Mouse (Mus musculus) hindbrain, embryonic 13.5 days (tissue): ENCODE results near the gene Rasgrp2. TPM values are rescaled to one million over a fixed set of nuclear protein-coding genes. Genes with fewer than 3 reads are reported as not detected.
A peak's percentile ranks its signal among the peaks of the same experiment; 100 is the strongest.

Experiments
- ATAC-seq: fragments of 200-750 bp; cut with Nextera tagmentation; 2 replicates; pipeline ENCODE4 v1.8.0; 2017; ENCODE audit warnings: moderate TSS enrichment; ENCODE audit not compliant: low FRiP score
- H3K27ac ChIP-seq: fragments of 300-500 bp; sonication (generic); 2 replicates; pipeline ENCODE4 v1.5.1; 2015; ENCODE audit warnings: inconsistent platforms, mild to moderate bottlenecking, moderate library complexity
- H3K27me3 ChIP-seq: fragments of 300-500 bp; sonication (generic); 2 replicates; pipeline ENCODE4 v1.6.1; 2015; ENCODE audit warnings: mild to moderate bottlenecking, inconsistent platforms
- H3K36me3 ChIP-seq: fragments of 300-500 bp; sonication (generic); 2 replicates; pipeline ENCODE4 v1.6.1; 2015; ENCODE audit warnings: mild to moderate bottlenecking, inconsistent platforms
- H3K4me1 ChIP-seq: fragments of 300-500 bp; sonication (generic); replicated peaks from 2 replicates; pipeline ENCODE4 v1.6.1; 2015; ENCODE audit warnings: inconsistent platforms
- H3K4me2 ChIP-seq: fragments of 300-500 bp; sonication (generic); 2 replicates; pipeline ENCODE4 v1.6.1; 2015; ENCODE audit warnings: inconsistent platforms, mild to moderate bottlenecking, moderate library complexity
- H3K4me3 ChIP-seq: fragments of 300-500 bp; sonication (generic); 2 replicates; pipeline ENCODE4 v1.5.1; 2015; ENCODE audit warnings: mild to moderate bottlenecking, inconsistent platforms
- H3K9ac ChIP-seq: fragments of 300-500 bp; sonication (generic); 2 replicates; pipeline ENCODE4 v1.6.1; 2015; ENCODE audit warnings: mild to moderate bottlenecking, inconsistent platforms
- H3K9me3 ChIP-seq: fragments of 300-500 bp; sonication (generic); 2 replicates; pipeline ENCODE4 v1.6.1; 2016; ENCODE audit warnings: inconsistent platforms
- WGBS: fragments of 180-500 bp; shearing (Covaris S2); methylation state at CpG from one replicate; pipeline ENCODE4 v1.1.7; 2015; 5-methylcytosine and 5-hydroxymethylcytosine counted together
- polyA plus RNA-seq: library from polyadenylated mRNA; unstranded; fragments of >200 nt; fragmentation: Nextera tagmentation; extraction: Ambion mirVana; gene quantifications from 2 replicates; pipeline ENCODE4 v1.2.1, GENCODE M21; 2015

Gene Rasgrp2
- polyA plus RNA-seq, 1 experiment from 2014 or later, result 42.0 TPM

DNA sequence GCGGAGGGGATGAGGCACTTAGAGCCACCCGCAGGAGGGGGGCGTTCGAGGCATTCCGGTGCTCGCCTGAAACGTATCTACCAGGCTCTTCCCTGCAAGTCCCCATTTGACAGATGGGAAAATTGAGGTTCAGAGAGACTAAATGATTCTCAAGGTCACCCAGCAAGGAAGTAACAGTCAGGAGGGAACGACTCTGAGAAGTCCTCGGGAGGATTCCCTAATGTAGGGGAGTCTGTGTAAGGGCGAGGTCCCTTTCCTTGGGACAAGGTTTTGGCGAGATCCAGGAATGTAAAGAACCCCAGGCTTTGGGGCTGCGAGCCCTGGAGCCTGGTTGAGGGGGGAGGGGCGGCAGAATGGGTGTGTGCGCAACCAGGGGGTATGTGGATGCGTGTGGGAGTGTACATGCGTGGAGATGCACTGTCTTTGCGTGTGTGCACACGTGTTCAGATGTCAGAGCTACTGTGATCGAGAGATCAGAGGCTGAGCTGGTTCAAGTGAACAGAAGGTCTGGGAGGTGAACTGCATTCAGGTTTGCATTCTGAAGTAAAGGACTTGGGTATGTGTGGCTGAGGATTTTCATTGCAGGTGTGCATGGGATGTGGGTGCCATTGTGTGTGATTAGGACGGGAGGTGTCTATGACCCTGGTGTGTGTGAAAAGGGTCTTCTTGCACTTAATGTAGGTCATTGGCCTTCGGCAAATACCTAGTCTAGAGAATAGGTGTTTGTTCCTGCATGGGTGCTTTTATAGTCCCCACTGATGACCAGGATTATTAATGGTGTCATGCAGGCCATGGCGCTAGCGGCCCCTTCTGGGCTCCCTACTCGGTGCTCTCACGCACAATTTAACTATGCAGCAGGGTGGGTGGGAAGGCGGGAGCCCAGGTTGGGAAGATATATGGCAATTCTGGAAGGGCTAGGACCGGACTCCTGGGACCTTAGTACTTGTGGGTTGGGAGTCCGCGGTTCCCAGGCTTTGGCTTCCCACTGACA is 1.3 kb downstream of the Rasgrp2 start:
- WGBS, result 3% methylated on average over 29 of the region's 29 CpGs
- H3K4me1 ChIP-seq, result peaks cover 48% of the 10 kb centered on the region
- H3K27ac ChIP-seq, result peak overlapping the region; percentile 79; the same call in 1 of the 2 replicates
- H3K36me3 ChIP-seq, result no peaks in the 10 kb centered on the region
- peak; percentile 22; the same call in 1 of the 2 replicates for ATAC-seq
- peak overlapping the region; percentile 62 for H3K4me3 ChIP-seq
- H3K9me3 ChIP-seq, result no peaks in the 10 kb centered on the region
- H3K27me3 ChIP-seq, result peaks cover 32% of the 10 kb centered on the region
- peak overlapping the region; percentile 98 for H3K4me2 ChIP-seq
- H3K9ac ChIP-seq, result peak overlapping the region; percentile 80

DNA sequence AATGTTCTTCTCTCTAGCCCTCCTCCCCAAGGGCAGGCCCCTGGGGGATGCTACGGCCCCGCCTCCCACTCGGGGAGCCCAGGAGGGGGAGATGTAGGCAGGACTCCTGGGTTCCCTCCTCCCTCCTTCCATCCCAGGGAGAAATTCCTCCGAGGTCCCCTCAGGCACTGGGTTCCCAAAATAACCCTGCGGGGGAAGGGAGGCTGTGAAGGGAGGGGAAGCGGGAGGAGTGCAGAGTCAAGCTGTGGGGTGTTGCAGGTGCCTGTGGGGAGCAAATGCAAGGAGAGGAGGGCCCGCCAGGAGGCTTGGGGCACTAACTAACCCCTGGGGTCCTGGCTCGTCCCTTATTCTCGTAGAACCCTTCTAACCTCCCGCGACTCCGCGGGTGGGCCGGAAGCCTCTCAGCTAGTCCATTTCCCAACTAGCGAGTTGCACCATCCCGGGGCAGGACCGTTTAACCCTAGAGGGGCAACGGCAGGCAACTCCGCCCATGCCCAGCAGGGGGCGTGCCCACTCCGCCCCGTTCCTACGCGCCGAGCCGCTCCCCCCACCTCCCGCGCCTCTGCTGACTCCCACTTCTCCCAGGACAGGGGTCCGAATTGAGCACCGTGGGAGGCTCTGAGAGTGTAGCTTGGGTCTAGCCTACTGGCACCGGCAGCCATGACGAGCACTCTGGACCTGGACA is 2.1 kb downstream of the Rasgrp2 start:
- Histone ChIP-seq H3K4me1 (peaks cover 48% of the 10 kb centered on the region), H3K9ac (peak overlapping the region; percentile 49)
- 0% methylated on average over 32 of the region's 32 CpGs for WGBS

DNA sequence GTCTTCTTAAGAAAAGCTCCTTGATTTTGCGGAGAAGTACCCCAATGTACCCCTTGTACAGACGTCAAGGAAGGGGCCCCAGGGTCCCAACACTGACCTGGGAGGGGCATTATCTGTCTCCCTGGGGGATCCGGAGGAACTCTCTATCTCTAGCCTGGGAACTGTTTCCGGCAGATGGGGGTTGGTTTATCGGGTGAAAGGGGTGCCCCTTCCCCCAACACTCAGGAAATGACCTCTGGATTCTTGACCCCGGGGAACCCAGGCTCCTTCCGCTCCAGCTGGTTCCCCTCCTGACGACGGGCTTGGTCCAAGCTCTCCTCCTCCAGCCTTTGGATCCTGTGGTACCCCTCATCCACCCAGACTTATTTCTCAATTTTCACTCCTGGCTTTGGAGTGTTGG is 2.8 kb downstream of the Rasgrp2 start:
- Histone ChIP-seq H3K4me1 (peaks cover 48% of the 10 kb centered on the region), H3K27me3 (peaks cover 34% of the 10 kb centered on the region), H3K9me3 (no peaks in the 10 kb centered on the region), H3K36me3 (no peaks in the 10 kb centered on the region), H3K4me3 (peak overlapping the region; percentile 62), H3K4me2 (peak overlapping the region; percentile 98), H3K27ac (no peak overlapping the region), H3K9ac (peak overlapping the region; percentile 49; the same call in 1 of the 2 replicates)
- WGBS, result 21% methylated on average over 9 of the region's 9 CpGs
- ATAC-seq, result no peak

More for the DNA sequence above, 2.1 kb downstream of the Rasgrp2 start:
- H3K4me3 ChIP-seq, result peak overlapping the region; percentile 62
- ATAC-seq, result no peak
- H3K9me3 ChIP-seq, result no peaks in the 10 kb centered on the region
- H3K4me2 ChIP-seq, result peak overlapping the region; percentile 98
- H3K27me3 ChIP-seq, result peaks cover 32% of the 10 kb centered on the region
- no peak overlapping the region for H3K27ac ChIP-seq
- H3K36me3 ChIP-seq, result no peaks in the 10 kb centered on the region

DNA sequence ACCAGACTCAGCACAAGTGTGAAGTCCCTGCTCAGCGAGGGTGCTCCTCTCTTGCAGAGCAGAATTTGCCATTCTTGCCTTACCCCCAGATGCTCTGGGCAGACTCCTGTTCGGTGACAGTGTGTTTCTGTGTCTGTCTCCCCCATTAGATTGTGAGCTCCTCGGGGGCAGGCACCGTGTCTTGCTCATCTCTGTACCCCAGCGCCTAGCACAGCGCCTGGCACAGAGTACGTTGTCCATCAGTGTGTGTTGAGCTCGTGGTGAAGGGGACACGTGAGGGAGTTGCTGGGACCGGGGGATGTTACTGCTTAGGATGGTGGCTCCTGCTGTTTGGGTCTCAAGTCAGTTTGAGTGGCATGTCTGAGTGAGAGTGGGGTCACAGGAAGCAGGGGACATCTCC is 4.7 kb downstream of the Rasgrp2 start:
- no peak overlapping the region for H3K4me3 ChIP-seq
- 0 out of 2 replicates have a peak overlapping the region, but pooled peaks have one; percentile 4 for H3K9ac ChIP-seq
- H3K36me3 ChIP-seq, result no peaks in the 10 kb centered on the region
- peaks cover 44% of the 10 kb centered on the region for H3K4me1 ChIP-seq
- H3K4me2 ChIP-seq, result no peak overlapping the region
- no peak for ATAC-seq
- H3K27me3 ChIP-seq, result peaks cover 39% of the 10 kb centered on the region
- H3K27ac ChIP-seq, result no peak overlapping the region
- H3K9me3 ChIP-seq, result no peaks in the 10 kb centered on the region
- WGBS, result 81% methylated on average over 10 of the region's 10 CpGs

DNA sequence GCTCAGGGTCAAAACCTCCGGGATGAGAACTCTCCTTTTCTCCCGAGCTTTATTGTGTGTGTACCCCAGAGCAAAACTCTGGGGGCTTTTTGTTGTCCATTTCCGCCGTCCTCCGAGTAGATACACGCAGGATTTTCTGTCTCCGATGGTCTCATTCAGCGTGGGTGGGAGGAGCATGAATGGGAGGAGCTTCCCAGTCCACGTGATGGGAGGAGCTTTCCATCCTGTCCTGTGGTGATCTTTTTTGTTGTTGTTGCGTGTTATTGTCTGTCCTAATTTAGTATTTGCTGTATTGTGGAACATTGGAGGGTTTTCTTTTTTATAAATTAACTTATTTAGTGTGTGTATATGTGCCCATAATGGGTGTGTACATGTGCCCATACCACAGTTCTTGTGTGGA is 6.3 kb downstream of the Rasgrp2 start:
- ATAC-seq, result no peak
- H3K4me2 ChIP-seq, result no peak overlapping the region
- H3K36me3 ChIP-seq, result no peaks in the 10 kb centered on the region
- no peak overlapping the region for H3K4me3 ChIP-seq
- no peaks in the 10 kb centered on the region for H3K9me3 ChIP-seq
- no peak overlapping the region for H3K9ac ChIP-seq
- no peak overlapping the region for H3K27ac ChIP-seq
- WGBS, result 62% methylated on average over 10 of the region's 10 CpGs
- H3K27me3 ChIP-seq, result peaks cover 35% of the 10 kb centered on the region
- peaks cover 30% of the 10 kb centered on the region for H3K4me1 ChIP-seq

DNA sequence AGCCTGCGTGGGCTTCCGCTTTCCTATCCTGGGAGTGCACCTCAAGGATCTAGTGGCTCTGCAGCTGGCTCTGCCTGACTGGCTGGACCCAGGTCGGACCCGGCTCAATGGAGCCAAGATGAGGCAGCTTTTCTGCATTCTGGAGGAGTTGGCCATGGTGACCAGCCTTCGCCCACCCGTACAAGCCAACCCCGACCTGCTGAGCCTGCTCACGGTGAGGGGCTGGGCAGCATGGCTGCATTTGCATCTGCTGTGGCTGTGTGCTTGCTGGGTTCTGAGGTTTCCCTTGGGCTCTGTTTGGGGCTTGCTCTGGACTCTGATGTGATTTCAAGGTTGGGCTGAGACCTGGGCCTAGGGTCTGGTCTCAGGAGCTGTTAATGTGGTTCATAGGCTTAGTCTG is 8.0 kb downstream of the Rasgrp2 start:
- WGBS, result 77% methylated on average over 8 of the region's 8 CpGs
- peaks cover 14% of the 10 kb centered on the region for H3K4me1 ChIP-seq
- no peak for ATAC-seq
- no peak overlapping the region for H3K9ac ChIP-seq
- H3K36me3 ChIP-seq, result no peaks in the 10 kb centered on the region
- no peak overlapping the region for H3K4me2 ChIP-seq
- H3K9me3 ChIP-seq, result no peaks in the 10 kb centered on the region
- no peak overlapping the region for H3K27ac ChIP-seq
- H3K4me3 ChIP-seq, result no peak overlapping the region
- peaks cover 18% of the 10 kb centered on the region for H3K27me3 ChIP-seq

DNA sequence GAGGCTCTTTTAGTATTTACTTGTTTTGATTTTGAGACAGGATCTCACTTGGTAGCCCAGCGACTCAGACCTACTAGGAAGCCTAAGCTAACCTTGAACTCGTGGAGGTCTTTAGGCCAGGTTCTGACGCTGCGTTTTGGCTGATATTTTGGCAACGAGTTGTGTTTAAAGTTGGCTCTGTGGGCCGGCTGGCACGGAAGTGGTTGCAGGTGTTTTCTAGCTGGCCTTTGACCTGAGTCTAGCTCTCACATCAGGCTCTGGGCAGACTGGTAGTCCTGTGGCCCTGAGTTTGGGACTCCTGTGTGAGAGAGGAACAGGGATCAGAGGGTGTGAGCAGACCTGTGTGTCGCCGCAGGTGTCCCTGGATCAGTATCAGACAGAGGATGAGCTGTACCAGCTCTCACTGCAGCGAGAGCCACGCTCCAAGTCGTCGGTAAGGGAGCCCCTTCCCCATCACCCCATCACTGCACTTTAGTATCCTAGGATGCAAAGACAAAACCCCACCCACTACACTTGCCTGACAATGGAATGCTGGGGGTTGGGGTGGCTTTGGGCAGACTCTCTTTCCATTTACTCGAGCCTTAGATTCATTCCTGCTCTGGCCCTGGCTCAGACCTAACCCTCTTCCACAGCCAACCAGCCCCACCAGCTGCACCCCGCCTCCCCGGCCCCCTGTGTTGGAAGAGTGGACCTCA is 8.8 kb downstream of the Rasgrp2 start:
- Histone ChIP-seq H3K9ac (no peak overlapping the region), H3K4me2 (no peak overlapping the region), H3K9me3 (no peaks in the 10 kb centered on the region), H3K36me3 (no peaks in the 10 kb centered on the region), H3K27ac (no peak overlapping the region), H3K4me3 (no peak overlapping the region), H3K27me3 (peaks cover 10% of the 10 kb centered on the region; the same call in 1 of the 2 replicates), H3K4me1 (peaks cover 12% of the 10 kb centered on the region)
- no peak for ATAC-seq
- 51% methylated on average over 16 of the region's 16 CpGs for WGBS

DNA sequence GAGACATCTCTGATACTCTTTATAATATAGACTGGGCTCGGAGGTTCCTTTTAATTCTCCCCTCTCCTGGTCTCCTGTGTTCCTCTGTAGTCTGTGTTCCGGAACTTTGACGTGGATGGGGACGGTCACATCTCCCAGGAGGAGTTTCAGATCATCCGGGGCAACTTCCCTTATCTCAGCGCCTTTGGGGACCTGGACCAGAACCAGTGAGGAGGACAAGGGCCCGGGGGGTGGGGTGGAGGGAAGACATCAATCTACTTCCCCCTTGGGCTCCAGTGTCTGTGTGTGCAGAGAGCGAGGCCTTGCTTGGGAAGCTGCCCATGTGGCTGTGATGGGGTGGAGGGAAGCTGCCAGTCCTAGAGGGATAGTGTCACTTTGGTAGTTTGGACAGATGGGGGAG is 9.6 kb downstream of the Rasgrp2 start:
- Histone ChIP-seq H3K4me2 (no peak overlapping the region), H3K27ac (no peak overlapping the region), H3K9me3 (no peaks in the 10 kb centered on the region), H3K36me3 (no peaks in the 10 kb centered on the region), H3K27me3 (0 out of 2 replicates have a peak, but pooled peaks cover 6% of the 10 kb centered on the region), H3K9ac (no peak overlapping the region), H3K4me3 (no peak overlapping the region), H3K4me1 (peaks cover 6% of the 10 kb centered on the region; the same call in 1 of the 2 replicates)
- WGBS, result 78% methylated on average over 8 of the region's 8 CpGs
- no peak for ATAC-seq

DNA sequence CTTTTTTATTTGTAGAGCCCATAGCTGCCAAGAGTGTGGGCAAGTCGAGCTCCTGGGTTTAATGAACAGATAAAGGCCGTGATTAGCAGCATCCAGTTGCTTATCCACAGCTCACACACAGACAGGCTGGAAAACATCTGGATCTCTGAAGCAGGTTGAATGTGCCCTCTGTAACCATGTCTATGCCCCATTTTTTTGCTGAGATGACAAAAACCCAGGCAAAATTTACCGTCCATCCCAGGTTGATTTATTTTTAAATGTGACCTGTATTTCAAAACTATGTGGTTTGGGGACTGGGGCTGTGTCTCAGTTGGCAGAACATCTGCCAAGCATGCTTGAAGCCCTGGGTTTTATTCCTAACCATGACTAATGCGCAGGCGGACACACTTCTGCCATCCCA is 10.0 kb downstream of the Rasgrp2 start:
- H3K27ac ChIP-seq, result no peak overlapping the region
- no peaks in the 10 kb centered on the region for H3K9me3 ChIP-seq
- 78% methylated on average over 5 of the region's 5 CpGs for WGBS
- H3K36me3 ChIP-seq, result no peaks in the 10 kb centered on the region
- H3K4me3 ChIP-seq, result no peak overlapping the region
- H3K27me3 ChIP-seq, result 0 out of 2 replicates have a peak, but pooled peaks cover 6% of the 10 kb centered on the region
- no peak overlapping the region for H3K4me2 ChIP-seq
- 0 out of 2 replicates have a peak, but pooled peaks cover 4% of the 10 kb centered on the region for H3K4me1 ChIP-seq
- no peak overlapping the region for H3K9ac ChIP-seq
- ATAC-seq, result no peak

DNA sequence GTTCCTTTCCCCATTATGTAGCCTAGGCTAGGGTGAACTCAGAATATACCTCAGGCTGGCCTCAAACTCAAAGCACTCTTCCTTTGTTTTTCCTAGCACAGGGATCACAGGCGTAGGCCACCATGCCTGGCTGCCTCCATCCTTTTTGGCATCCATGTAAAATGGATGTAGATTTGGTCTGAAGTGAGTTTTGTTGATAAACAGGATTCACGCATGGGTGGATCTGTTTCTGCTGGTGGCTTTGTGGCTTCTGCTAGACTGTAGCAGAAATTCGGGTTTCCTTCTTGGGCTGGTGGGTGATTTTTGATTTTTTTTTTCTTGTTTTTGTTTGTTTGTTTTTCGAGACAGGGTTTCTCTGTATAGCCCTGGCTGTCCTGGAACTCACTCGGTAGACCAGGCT is 10.8 kb downstream of the Rasgrp2 start:
- H3K9ac ChIP-seq, result no peak overlapping the region
- WGBS, result 78% methylated on average over 5 of the region's 5 CpGs
- 0 out of 2 replicates have a peak, but pooled peaks cover 6% of the 10 kb centered on the region for H3K27me3 ChIP-seq
- H3K36me3 ChIP-seq, result no peaks in the 10 kb centered on the region
- H3K27ac ChIP-seq, result no peak overlapping the region
- ATAC-seq, result no peak
- no peaks in the 10 kb centered on the region for H3K9me3 ChIP-seq
- H3K4me1 ChIP-seq, result peaks cover 10% of the 10 kb centered on the region
- H3K4me3 ChIP-seq, result no peak overlapping the region
- no peak overlapping the region for H3K4me2 ChIP-seq

DNA sequence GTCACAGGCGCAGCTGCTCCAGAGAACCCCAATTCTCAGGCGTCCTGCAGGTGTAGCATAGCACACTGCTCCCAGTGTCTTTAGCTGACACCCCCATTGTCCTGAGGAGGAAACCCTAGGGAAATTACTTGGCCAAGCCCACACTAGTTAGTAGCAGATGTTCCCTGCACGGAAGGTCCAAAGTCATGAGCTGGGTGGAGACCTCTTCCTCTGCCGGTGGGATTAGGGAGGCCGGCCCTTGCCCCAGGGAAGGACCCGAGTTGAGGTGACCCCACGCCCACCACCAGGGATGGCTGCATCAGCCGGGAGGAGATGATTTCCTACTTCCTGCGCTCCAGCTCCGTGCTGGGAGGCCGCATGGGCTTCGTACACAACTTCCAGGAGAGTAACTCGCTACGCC is 13.7 kb downstream of the Rasgrp2 start:
- Histone ChIP-seq H3K9ac (no peak overlapping the region), H3K27me3 (no peaks in the 10 kb centered on the region), H3K9me3 (no peaks in the 10 kb centered on the region), H3K36me3 (no peaks in the 10 kb centered on the region), H3K4me3 (no peak overlapping the region), H3K4me1 (peaks cover 39% of the 10 kb centered on the region), H3K4me2 (no peak overlapping the region), H3K27ac (no peak overlapping the region)
- 74% methylated on average over 14 of the region's 14 CpGs for WGBS
- no peak for ATAC-seq

DNA sequence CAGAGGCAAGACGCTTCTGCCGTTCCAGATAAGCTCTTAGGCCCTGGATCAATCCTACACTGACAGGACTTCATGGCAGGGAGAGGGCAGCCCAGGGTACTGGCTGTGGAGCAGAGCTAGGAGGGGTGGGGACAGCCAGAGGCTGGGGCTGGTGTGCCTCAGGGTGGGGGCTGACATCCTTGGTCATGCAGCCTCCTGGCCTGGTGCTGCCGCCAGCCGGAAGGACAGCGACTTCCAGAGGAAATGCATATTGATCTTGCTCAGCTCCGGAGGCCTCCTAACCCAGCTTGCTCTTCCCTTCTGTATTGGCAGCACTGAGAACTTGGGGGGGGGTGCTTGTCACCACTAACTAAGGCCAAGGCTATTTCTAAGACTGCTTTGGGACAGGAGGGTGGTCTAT is 16.3 kb downstream of the Rasgrp2 start:
- Histone ChIP-seq H3K4me2 (peak overlapping the region; percentile 27; the same call in 1 of the 2 replicates), H3K36me3 (no peaks in the 10 kb centered on the region), H3K4me3 (no peak overlapping the region), H3K9me3 (no peaks in the 10 kb centered on the region), H3K9ac (peak overlapping the region; percentile 90), H3K27me3 (0 out of 2 replicates have a peak, but pooled peaks cover under 1% of the 10 kb centered on the region), H3K27ac (peak overlapping the region; percentile 97), H3K4me1 (peaks cover 52% of the 10 kb centered on the region)
- ATAC-seq, result no peak
- WGBS, result 29% methylated on average over 6 of the region's 6 CpGs
